Mouse (Mus musculus) heart, adult 2 months (tissue): ENCODE data around the gene Rhebl1.

Experiments used
- CTCF ChIP-seq: fragments of 200-600 bp; IDR thresholded peaks from 2 replicates; pipeline ENCODE4 v1.8.1; 2022; ENCODE audit warnings: antibody characterized with exemption, mild to moderate bottlenecking, moderate library complexity
- POLR2A ChIP-seq: fragments of 200-500 bp; IDR thresholded peaks from 2 replicates; pipeline ENCODE4 v1.6.1; 2011; ENCODE audit warnings: mild to moderate bottlenecking, low read depth, low read length, control low read depth; ENCODE audit not compliant: insufficient read depth

DNA sequence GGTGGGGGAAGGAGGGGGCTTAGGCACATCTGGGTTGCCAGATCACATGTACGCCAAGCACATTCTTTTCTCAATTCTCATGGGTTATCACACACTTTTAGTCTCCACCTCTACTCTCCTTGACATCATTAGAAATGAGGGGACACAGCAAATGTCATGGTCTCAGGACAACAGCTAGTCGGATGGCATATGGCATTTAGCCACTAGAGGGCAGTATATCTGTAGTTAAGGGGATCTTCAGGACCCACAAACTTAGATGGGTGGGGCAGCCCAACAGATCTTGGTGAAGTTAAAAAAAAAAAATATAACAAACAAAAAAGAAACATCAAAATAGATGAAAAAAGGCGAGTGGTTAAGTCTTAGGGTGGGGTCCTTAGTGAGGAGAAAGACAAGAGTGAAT, 17.0 kb downstream of the Rhebl1 start:
- TF ChIP-seq CTCF (peak; percentile 92), POLR2A (no peak)
